Mouse (Mus musculus) ES-Bruce4 (cell line): ENCODE results near the gene Hddc3.

Experiments
- CTCF ChIP-seq: IDR thresholded peaks from one replicate; pipeline ENCODE4 v1.8.1; 2011; ENCODE audit warnings: low read depth, low read length
- EP300 ChIP-seq: IDR thresholded peaks from 2 replicates; pipeline ENCODE4 v1.6.1; 2011; ENCODE audit warnings: low read depth, low read length; ENCODE audit not compliant: insufficient read depth
- POLR2A ChIP-seq: IDR thresholded peaks from one replicate; pipeline ENCODE4 v1.8.1; 2011; ENCODE audit warnings: low read length; ENCODE audit not compliant: insufficient read depth

GRCm38 (mm10) chr7:80373850-80374249 lies 30.9 kb downstream of the Hddc3 start:
- TF ChIP-seq CTCF (no peak), POLR2A (no peak), EP300 (no peak)
